Mouse (Mus musculus) limb, embryonic 11.5 days (tissue): ENCODE measurements around the gene Ank3. TPM values are rescaled to one million over a fixed set of nuclear protein-coding genes. Genes with fewer than 3 reads are reported as not detected.

ENCODE experiments used
- ATAC-seq: fragments of 200-750 bp; cut with Nextera tagmentation; 2 replicates; pipeline ENCODE4 v1.8.0; 2017; ENCODE audit warnings: low read depth; ENCODE audit not compliant: insufficient number of reproducible peaks, low FRiP score, low TSS enrichment
- DNase-seq: peaks from one replicate; pipeline ENCODE4 v3.0.0-alpha.2; 2015; ENCODE audit warnings: low spot score
- H3K27ac ChIP-seq: fragments of 300-500 bp; sonication (generic); replicated peaks from 2 replicates; pipeline ENCODE4 v1.5.1; 2014; ENCODE audit warnings: low read depth, mild to moderate bottlenecking, low read length
- H3K27me3 ChIP-seq: fragments of 300-500 bp; sonication (generic); 2 replicates; pipeline ENCODE4 v1.6.1; 2014; ENCODE audit warnings: mild to moderate bottlenecking, low read length, mixed read lengths; ENCODE audit not compliant: control insufficient read depth, insufficient read depth
- H3K36me3 ChIP-seq: fragments of 300-500 bp; sonication (generic); 2 replicates; pipeline ENCODE4 v1.6.1; 2014; ENCODE audit warnings: mild to moderate bottlenecking, low read length, moderate library complexity, mixed read lengths; ENCODE audit not compliant: control insufficient read depth, insufficient read depth
- H3K4me1 ChIP-seq: fragments of 300-500 bp; sonication (generic); 2 replicates; pipeline ENCODE4 v1.6.1; 2014; ENCODE audit warnings: low read length, mixed read lengths; ENCODE audit not compliant: control insufficient read depth, insufficient read depth
- H3K4me2 ChIP-seq: fragments of 300-500 bp; sonication (generic); 2 replicates; pipeline ENCODE4 v1.6.1; 2014; ENCODE audit warnings: low read depth, mild to moderate bottlenecking, moderate library complexity; ENCODE audit not compliant: severe bottlenecking
- H3K4me3 ChIP-seq: fragments of 300-500 bp; sonication (generic); 2 replicates; pipeline ENCODE4 v1.5.1; 2014; ENCODE audit warnings: low read depth, low read length
- H3K9ac ChIP-seq: fragments of 300-500 bp; sonication (generic); 2 replicates; pipeline ENCODE4 v1.6.1; 2014; ENCODE audit warnings: mild to moderate bottlenecking, low read length
- H3K9me3 ChIP-seq: fragments of 300-500 bp; sonication (generic); 2 replicates; pipeline ENCODE4 v1.6.1; 2016; ENCODE audit warnings: low read length; ENCODE audit not compliant: control insufficient read depth
- WGBS: fragments of 180-500 bp; shearing (Covaris S2); extraction: QIAGEN DNeasy Blood & Tissue Kit; methylation state at CpG from one replicate; pipeline ENCODE4 v1.1.7; 2014; 5-methylcytosine and 5-hydroxymethylcytosine counted together
- polyA plus RNA-seq: library from polyadenylated mRNA; unstranded; fragments of >200 nt; fragmentation: Nextera tagmentation; extraction: Ambion mirVana; gene quantifications from 2 replicates; pipeline ENCODE4 v1.2.1, GENCODE M21; 2014

The Ank3 gene
- polyA plus RNA-seq, 1 experiment from 2014 or later: 22.3 TPM

- peak overlapping the region; percentile 27; the same call in 1 of the 2 replicates for H3K4me2 ChIP-seq
- no peaks in the 10 kb centered on the region for H3K36me3 ChIP-seq
- no peak overlapping the region for H3K9ac ChIP-seq
- ATAC-seq (no peak), DNase-seq (no peak)
- H3K27me3 ChIP-seq: no peaks in the 10 kb centered on the region
- H3K4me1 ChIP-seq: 0 out of 2 replicates have a peak, but pooled peaks cover 1% of the 10 kb centered on the region
- no peaks in the 10 kb centered on the region for H3K9me3 ChIP-seq
- H3K27ac ChIP-seq: no peak overlapping the region
- no peak overlapping the region for H3K4me3 ChIP-seq
- 19% methylated on average over 6 of the region's 6 CpGs for WGBS
Measured at GRCm38 (mm10) chr10:69690961-69691451, 292.4 kb downstream of the Ank3 start.

DNA sequence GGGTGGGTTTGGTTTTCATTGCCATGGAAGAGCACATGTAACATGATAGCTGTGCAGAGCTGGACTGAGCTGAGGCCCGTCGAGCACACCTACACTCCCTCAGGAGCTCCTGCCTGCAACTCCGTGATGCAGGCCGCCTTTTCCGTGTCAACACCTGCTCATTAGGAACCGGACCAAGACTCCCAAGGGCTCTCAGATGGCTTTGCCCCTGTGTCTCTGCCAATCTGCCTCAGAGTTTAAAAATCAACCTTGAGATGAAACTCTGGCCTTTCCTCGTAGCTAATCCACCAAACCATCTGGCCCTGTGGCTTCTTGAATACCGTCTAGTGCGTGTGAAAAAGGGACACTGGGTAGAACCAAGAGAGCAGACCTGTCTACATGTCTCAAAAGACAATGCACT is 297.4 kb downstream of the Ank3 start:
- ATAC-seq (no peak), DNase-seq (no peak)
- H3K9ac ChIP-seq: no peak overlapping the region
- H3K9me3 ChIP-seq: no peaks in the 10 kb centered on the region
- no peak overlapping the region for H3K4me2 ChIP-seq
- 0 out of 2 replicates have a peak, but pooled peaks cover 3% of the 10 kb centered on the region for H3K4me1 ChIP-seq
- no peaks in the 10 kb centered on the region for H3K36me3 ChIP-seq
- no peak overlapping the region for H3K4me3 ChIP-seq
- no peak overlapping the region for H3K27ac ChIP-seq
- 64% methylated on average over 9 of the region's 9 CpGs for WGBS
- H3K27me3 ChIP-seq: no peaks in the 10 kb centered on the region

DNA sequence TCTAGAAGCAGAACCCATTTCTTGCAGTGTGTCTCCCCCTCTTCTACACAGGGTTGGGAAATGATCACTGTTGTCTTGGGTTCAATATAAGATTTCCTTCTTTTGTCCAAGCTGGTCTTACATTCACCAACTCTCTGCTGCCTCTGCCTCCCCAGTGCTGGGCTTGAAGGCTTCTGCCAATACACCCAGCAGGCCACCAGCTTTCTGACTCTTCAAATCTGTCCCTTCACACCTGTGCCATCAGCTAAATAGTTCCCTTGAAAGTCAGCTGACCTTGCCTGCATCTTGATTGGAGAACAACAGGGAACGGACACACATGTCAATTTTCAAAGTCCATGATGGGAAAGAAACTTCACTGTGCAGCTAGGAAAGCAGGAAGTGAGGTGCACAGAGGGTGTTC is 300.1 kb downstream of the Ank3 start:
- ATAC-seq (no peak), DNase-seq (no peak)
- H3K9ac ChIP-seq: no peak overlapping the region
- H3K27me3 ChIP-seq: no peaks in the 10 kb centered on the region
- H3K4me2 ChIP-seq: no peak overlapping the region
- no peaks in the 10 kb centered on the region for H3K36me3 ChIP-seq
- H3K27ac ChIP-seq: no peak overlapping the region
- 0 out of 2 replicates have a peak, but pooled peaks cover 3% of the 10 kb centered on the region for H3K4me1 ChIP-seq
- WGBS: 84% methylated on average over 1 of the region's 1 CpGs
- no peaks in the 10 kb centered on the region for H3K9me3 ChIP-seq
- no peak overlapping the region for H3K4me3 ChIP-seq

- ATAC-seq (no peak), DNase-seq (no peak)
- H3K27me3 ChIP-seq: no peaks in the 10 kb centered on the region
Measured at GRCm38 (mm10) chr10:69701226-69701625, 302.7 kb downstream of the Ank3 start.

GRCm38 (mm10) chr10:69705806-69706768 is 307.5 kb downstream of the Ank3 start:
- H3K36me3 ChIP-seq: no peaks in the 10 kb centered on the region
- peak overlapping the region; percentile 19 for H3K4me3 ChIP-seq
- no peaks in the 10 kb centered on the region for H3K27me3 ChIP-seq
- H3K4me1 ChIP-seq: peaks cover 11% of the 10 kb centered on the region; the same call in 1 of the 2 replicates
- peak overlapping the region; percentile 49 for H3K4me2 ChIP-seq
- no peak for ATAC-seq
- 11% methylated on average over 17 of the region's 17 CpGs for WGBS
- no peaks in the 10 kb centered on the region for H3K9me3 ChIP-seq
- peak overlapping the region; percentile 41 for H3K9ac ChIP-seq
- H3K27ac ChIP-seq: no peak overlapping the region
- peak; percentile 42 for DNase-seq

More at GRCm38 (mm10) chr10:69701226-69701625, 302.7 kb downstream of the Ank3 start:
- Histone ChIP-seq H3K27ac (no peak overlapping the region), H3K9me3 (no peaks in the 10 kb centered on the region), H3K4me3 (no peak overlapping the region), H3K36me3 (no peaks in the 10 kb centered on the region), H3K4me1 (peaks cover 5% of the 10 kb centered on the region; the same call in 1 of the 2 replicates), H3K9ac (no peak overlapping the region), H3K4me2 (no peak overlapping the region)
- 45% methylated on average over 4 of the region's 4 CpGs for WGBS

GRCm38 (mm10) chr10:69706851-69707788 is 308.5 kb downstream of the Ank3 start:
- Histone ChIP-seq H3K9me3 (no peaks in the 10 kb centered on the region), H3K4me2 (peak overlapping the region; percentile 49), H3K27me3 (no peaks in the 10 kb centered on the region), H3K36me3 (no peaks in the 10 kb centered on the region), H3K4me3 (no peak overlapping the region), H3K9ac (peak overlapping the region; percentile 41; the same call in 1 of the 2 replicates), H3K27ac (no peak overlapping the region), H3K4me1 (peaks cover 11% of the 10 kb centered on the region; the same call in 1 of the 2 replicates)
- DNase-seq (no peak), ATAC-seq (no peak)
- WGBS: 27% methylated on average over 14 of the region's 14 CpGs

- WGBS: 88% methylated on average over 11 of the region's 11 CpGs
- no peak for ATAC-seq
- H3K27me3 ChIP-seq: no peaks in the 10 kb centered on the region
- no peaks in the 10 kb centered on the region for H3K9me3 ChIP-seq
- no peaks in the 10 kb centered on the region for H3K36me3 ChIP-seq
- H3K4me2 ChIP-seq: no peak overlapping the region
- no peak for DNase-seq
- H3K4me1 ChIP-seq: peaks cover 11% of the 10 kb centered on the region; the same call in 1 of the 2 replicates
- no peak overlapping the region for H3K27ac ChIP-seq
- H3K4me3 ChIP-seq: no peak overlapping the region
- no peak overlapping the region for H3K9ac ChIP-seq
Measured at GRCm38 (mm10) chr10:69707844-69708550, 309.4 kb downstream of the Ank3 start.
